Mouse (Mus musculus) bone marrow macrophage, adult 2 months (primary cell): Measurements from ENCODE around the gene Ina.

Experiments used
- CTCF ChIP-seq: IDR thresholded peaks from 2 replicates; pipeline ENCODE4 v1.5.1; 2012; ENCODE audit warnings: low read depth, mild to moderate bottlenecking, low read length, moderate library complexity
- POLR2A ChIP-seq: IDR thresholded peaks from 2 replicates; pipeline ENCODE4 v1.6.1; 2012; ENCODE audit warnings: mild to moderate bottlenecking, low read depth, low read length, borderline replicate concordance

GRCm38 (mm10) chr19:47049061-47049460 is 34.6 kb downstream of the Ina start:
- TF ChIP-seq POLR2A (no peak), CTCF (no peak)
